Mouse (Mus musculus) c-Kit-positive CD71-positive TER-119-negative erythroid progenitor cells, embryonic 14.5 days (primary cell): ENCODE measurements at regions not wholly inside any gene's neighbourhood (a gene's known extent, or its start where the extent isn't known, plus 50 kb on each side); places are given as distances from the start of the nearest gene placed in this dataset.
A peak's percentile ranks its signal among the peaks of the same experiment; 100 is the strongest.

Source experiments
- DNase-seq: peaks from one replicate; pipeline ENCODE4 v3.0.0-alpha.2; 2013; ENCODE audit warnings: low read depth

- DNase-seq, result peak; percentile 76
Measured at GRCm38 (mm10) chr11:84701319-84702175, 117.8 kb downstream of the Mrm1 start.

DNA sequence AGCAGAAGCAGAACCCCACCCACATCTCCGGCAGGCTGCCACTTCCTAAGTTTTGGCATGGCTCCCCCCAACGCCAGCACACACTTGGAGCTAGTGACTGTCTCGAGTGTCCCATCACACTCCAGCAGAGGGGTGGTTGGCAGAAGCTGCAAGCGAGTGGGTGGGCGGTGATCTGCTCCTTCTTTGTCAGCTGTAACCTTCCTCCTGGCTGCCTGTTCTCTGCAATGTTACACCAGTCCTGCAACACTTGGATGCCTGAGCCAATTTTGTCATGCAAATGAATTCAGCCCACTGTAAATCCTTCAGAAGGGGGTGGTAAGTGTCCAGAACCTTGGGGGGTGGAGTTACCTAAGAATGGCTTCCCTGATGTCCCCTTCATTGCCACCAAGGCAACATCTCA, 121.8 kb downstream of the Mrm1 start:
- no peak for DNase-seq

- peak; percentile 56 for DNase-seq
Measured at GRCm38 (mm10) chr11:84692638-84693037, 126.7 kb downstream of the Mrm1 start.

DNA sequence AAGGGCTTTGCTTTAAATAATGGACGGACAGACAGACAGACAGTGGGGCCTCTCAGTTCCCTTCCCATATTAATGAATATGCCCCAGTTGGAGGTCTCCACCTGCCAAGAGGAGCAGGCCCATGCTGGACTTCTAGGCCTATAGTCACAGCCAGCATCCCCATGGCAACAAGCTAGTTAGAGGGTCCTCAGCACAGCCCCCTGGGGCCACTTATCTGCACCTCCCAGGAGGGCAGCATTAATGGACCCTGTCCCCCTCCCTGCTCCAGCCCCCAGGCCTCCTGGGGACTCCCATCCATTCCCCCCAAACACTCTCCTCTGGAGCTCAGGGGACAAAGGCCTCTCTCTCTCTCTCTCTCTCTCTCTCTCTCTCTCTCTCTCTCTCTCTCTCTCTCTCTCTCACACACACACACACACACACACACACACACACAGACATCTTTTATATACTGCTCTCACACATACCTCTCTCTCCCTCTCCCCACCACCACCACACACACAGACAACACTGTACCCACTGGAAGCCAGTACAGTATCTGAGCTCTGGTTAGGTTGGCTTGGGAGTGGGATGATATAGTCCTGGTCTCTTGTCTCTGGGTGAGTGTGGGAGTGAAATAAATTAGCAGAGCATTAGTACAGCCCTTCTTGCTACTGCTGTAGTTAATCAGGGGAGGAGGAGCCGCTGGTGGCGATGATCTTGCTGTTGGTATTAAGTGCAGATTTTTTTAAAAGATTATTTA, 127.7 kb downstream of the Mrm1 start:
- DNase-seq, result no peak

DNA sequence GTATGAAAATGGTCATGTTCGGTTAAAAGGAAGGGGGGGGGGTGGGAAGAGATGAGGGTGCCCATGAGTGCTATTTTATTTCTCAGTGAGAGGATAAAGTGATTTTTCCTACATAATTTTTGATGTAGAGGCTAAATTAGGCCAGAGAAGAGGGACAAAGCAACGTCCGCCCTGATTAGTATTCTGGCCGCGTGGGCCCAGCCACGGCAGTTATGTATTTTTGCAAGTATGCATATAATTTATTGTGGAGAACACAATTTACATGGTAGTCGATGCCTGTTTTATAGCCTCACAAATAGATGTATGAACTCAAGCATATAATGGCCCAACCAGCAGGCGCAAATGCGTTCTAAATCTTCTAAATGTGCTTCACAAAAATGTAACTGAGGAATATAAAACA, 132.8 kb downstream of the Mrm1 start:
- DNase-seq, result no peak

DNA sequence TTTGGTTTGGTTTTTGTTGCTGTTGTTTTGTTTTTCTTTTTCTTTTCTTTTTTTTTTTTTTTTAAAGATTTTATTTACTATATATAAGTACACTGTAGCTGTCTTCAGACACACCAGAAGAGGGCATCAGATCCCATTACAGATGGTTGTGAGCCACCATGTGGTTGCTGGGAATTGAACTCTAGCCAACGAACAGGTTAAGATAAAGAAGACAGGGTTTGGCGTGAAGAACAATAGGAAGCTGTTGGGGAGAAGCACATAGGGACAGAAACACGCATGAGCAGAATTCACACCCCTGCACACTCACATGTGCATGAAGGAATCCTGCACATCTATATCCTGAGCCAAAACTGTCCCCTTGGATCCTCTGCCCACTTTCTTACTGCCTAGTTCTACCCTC, 135.0 kb downstream of the Mrm1 start:
- DNase-seq, result no peak

GRCm38 (mm10) chr11:84682931-84683330, 136.4 kb downstream of the Mrm1 start:
- DNase-seq, result no peak

- no peak for DNase-seq
Measured at GRCm38 (mm10) chr11:84676377-84677078, 142.8 kb downstream of the Mrm1 start.

GRCm38 (mm10) chr11:84672841-84673473, 146.4 kb downstream of the Mrm1 start:
- no peak for DNase-seq

DNA sequence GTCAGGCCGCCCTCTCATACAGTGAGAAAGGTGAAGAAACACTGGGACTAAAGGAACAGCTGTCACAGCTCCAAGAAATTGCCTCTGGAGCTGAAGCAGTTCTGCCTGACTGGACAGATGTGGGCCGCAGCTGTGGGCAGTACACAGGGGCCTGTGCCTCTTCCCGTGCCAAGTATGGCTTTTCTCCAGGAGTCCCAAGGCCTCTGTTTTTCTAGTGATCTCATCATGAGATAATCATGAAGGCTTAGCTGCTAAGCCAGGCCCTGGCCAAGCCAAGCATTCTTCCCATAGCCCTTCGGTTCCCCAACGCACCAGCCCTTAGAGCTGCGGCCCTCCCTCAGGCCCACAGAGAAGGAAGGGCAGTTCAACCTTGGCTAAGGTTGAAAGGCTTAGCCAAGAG, 146.2 kb upstream of the Lhx1 start:
- no peak for DNase-seq

- no peak for DNase-seq
Measured at GRCm38 (mm10) chr11:84667711-84668110, 142.4 kb upstream of the Lhx1 start.

- peak; percentile 11 for DNase-seq
Measured at GRCm38 (mm10) chr11:84664258-84664657, 138.9 kb upstream of the Lhx1 start.

GRCm38 (mm10) chr11:84661981-84662380, 136.6 kb upstream of the Lhx1 start:
- peak; percentile 54 for DNase-seq

GRCm38 (mm10) chr11:84660877-84661276, 135.5 kb upstream of the Lhx1 start:
- no peak for DNase-seq

DNA sequence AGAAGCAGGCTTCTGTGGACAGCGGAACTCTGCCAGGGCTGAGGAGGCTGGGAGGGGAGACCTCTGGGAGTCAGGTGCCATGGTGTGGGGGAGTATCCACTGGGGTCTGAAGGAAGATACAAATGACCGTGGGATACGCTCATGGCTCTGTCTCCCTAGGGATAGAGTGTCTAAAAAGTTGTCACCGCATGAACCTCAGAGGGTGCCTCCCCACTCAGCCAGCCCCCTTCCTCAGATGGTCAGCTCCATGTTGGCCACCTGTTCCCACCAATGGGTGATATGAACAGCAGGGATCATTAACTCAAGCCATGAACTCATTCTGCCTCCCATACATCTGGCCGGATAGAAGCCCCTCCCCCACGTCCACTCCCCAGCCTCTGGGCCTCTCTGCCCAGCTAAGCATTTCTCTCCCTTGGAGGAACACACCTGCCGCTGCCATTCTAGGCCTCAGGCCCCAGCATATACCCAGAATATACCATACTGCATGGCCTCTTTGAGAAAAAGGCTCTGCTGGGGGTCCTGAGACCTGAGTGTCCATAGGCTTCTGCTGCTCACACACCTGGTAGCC, 134.1 kb upstream of the Lhx1 start:
- no peak for DNase-seq

DNA sequence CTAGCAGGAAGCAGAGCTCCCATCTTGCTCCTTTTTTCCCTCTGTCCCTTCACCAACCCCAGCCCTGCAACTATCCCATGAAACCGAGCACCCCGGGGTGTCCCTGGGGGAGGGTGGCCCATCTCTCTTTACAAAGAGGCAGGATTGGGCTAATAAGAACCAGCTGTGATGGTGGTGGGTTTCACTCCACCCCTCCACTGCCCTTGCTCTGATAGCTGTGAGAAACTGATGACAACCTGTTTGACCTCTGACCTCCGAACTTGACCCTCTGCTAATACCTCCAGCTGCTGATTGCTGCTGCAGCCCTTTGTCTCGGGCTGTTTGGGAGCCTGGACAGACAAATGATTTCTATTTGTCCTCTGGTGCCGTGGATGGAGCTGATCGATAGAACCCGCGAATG, 128.1 kb upstream of the Lhx1 start:
- no peak for DNase-seq

DNA sequence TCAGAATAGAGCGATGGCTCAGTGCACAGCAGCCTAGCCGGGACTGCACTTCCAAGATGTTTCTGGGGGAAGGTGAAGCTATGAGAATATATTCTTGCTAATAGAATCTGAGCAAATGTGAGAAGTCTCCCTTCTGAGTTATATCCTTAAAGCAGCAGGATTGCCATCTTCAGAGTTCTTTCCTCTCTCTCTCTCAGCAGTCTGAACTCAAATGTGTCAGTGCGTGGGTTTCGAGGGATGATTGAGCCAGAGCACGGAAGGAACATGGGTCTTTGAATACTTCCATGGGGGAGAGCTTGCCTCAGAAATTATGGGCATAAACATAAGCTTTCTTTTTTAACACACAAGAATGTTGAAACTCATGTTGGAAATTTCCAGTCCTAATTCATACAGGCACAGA, 123.6 kb upstream of the Lhx1 start:
- DNase-seq, result no peak

- no peak for DNase-seq
Measured at GRCm38 (mm10) chr11:84647104-84647503, 121.8 kb upstream of the Lhx1 start.

DNA sequence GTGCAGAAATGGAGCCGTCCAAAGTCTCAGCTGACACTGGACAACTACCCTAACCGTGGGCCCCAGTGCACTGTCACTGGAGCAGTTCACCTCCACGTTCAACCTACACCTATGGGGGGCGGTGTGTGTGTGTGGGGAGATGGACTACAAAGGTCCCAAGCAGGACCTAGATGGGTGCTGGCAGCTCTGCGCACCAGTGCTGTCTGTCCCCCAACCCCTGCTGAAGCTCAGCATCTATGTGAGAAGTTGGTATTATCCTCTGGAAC, 117.7 kb upstream of the Lhx1 start:
- no peak for DNase-seq

DNA sequence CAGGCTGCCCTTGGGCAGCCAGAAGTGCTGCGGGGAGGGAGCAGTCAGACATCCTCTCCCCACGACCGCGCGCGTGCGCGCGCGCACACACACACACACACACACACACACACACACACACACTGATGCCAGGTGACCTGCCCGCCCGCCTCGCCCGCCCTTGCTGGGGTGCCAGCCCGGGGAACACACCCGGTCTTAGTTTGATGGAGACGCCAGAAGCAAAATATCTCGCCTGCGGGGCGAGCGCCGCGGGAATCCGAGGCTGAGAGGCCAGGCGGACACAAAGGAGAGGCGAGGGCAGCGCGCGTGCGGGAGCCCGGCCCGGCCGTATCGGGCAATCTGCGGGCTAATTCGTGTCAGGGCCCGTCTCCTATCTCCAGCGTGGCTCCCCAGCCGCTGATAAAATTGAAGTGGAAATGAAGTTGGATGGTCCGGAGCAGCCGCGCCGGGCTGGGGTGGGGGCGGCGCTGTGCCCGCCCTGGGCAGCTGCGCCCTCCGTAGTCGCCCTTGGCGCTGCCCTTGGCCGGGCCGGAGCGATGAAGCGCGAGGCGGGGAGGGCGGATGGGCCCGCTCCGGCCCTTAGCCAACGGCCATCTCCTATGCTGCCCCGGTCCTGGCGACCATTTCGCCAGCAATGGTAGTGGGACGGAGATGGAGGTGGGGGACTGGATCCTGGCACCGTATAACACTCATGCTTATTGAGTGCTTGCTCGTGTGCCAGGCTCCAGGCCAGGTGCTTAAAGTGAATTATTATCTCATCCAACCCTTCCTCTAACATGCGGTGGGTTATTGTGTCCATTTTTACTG, 117.2 kb upstream of the Lhx1 start:
- DNase-seq, result no peak

DNA sequence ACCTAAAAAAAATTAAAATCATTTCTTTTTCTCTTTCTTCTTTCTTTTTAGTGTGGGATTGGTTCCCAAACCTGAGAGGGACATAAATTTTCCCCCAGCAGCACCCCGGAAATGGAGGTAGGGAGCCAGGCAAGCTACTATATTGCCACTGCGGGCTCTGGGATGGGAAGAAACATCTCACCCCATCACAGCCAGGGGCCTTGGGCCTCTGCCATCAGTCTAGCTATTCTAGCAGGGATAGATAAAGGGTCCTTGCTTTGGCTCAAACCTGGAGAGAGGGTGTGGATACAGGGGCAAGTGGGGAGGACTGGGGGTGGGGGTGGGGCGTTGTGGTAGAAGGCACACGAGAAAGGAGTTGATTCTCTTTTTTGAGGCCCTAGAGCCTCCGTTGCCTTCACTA, 116.3 kb upstream of the Lhx1 start:
- DNase-seq, result no peak
